Mouse (Mus musculus): ENCODE measurements at regions not wholly inside any gene's neighbourhood (a gene's known extent, or its start where the extent isn't known, plus 50 kb on each side); places are given as distances from the start of the nearest gene placed in this dataset.

DNA sequence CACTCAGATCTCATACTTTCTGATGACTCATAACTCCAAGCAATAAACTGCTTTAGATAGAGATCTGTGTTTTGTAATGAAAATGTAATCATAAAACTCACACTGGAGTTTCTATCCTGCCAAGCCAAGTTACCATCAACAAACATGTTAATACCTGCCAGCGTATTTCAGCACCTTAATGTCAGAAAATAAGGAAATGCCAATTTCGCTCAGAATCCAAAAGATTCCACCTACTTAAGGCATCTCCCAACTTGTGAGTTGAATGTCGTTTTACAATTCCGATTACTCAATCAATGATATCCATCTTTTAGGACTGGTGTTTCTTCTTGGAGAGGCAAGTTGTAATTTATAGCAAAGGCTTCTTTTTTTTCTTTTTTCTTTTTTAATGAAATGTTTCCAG is 850.5 kb downstream of the Epha4 start:
- H3K4me3 ChIP-seq (ENCODE audit: extremely low read depth, insufficient read depth, insufficient read length) = no peak overlapping the region
- no peak for DNase-seq (ENCODE audit: low read depth in 1 of 2, low spot score in 2 of 2)
- H3K27me3 ChIP-seq (ENCODE audit: control insufficient read depth, insufficient read depth, low read length) = no peaks in the 10 kb centered on the region
- no peak overlapping the region for H3K27ac ChIP-seq (ENCODE audit: insufficient read depth, low read length)
- TF ChIP-seq POLR2A (IDR thresholded peaks at IDR 0.05; ENCODE audit: low read depth, low read length) (no peak), CTCF (IDR thresholded peaks at IDR 0.05; ENCODE audit: extremely low read depth, insufficient read depth, insufficient read length, insufficient replicate concordance) (no peak)
- no peaks in the 10 kb centered on the region for H3K4me1 ChIP-seq (ENCODE audit: control insufficient read depth, insufficient read depth, insufficient read length)
- H3K36me3 ChIP-seq (ENCODE audit: control insufficient read depth, insufficient read depth, low read length) = no peaks in the 10 kb centered on the region
- WGBS = 88% methylated on average over 4 of the region's 4 CpGs

DNA sequence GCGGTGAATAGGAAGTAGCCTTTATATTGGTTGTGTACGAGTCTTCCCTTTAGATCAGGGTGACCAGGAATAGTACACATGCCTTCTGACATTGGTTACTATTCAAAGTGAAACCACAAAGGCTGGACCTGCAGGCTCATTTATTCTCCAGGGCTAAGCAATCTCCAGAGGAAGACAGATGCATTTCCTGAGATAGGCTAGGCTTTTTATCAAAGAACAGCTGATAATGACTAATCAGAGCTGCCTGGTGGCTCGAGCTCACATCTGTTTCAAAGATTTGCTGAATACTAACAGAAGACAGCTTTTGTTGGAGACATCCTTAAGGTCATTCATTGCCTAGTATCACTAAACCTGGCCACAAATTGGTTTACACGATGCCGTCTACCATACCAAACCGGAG is 838.1 kb downstream of the Epha4 start:
- Histone ChIP-seq H3K4me3 (ENCODE audit: extremely low read depth, insufficient read depth, insufficient read length) (no peak overlapping the region), H3K36me3 (ENCODE audit: control insufficient read depth, insufficient read depth, low read length) (no peaks in the 10 kb centered on the region), H3K27ac (ENCODE audit: insufficient read depth, low read length) (no peak overlapping the region), H3K4me1 (ENCODE audit: control insufficient read depth, insufficient read depth, insufficient read length) (no peaks in the 10 kb centered on the region), H3K27me3 (ENCODE audit: control insufficient read depth, insufficient read depth, low read length) (no peaks in the 10 kb centered on the region; the same call in 1 of the 2 replicates)
- no peak for DNase-seq (ENCODE audit: low read depth in 1 of 2, low spot score in 2 of 2)
- TF ChIP-seq CTCF (IDR thresholded peaks at IDR 0.05; ENCODE audit: extremely low read depth, insufficient read depth, insufficient read length, insufficient replicate concordance) (no peak), POLR2A (IDR thresholded peaks at IDR 0.05; ENCODE audit: low read depth, low read length) (no peak)
- WGBS = 41% methylated on average over 6 of the region's 6 CpGs

DNA sequence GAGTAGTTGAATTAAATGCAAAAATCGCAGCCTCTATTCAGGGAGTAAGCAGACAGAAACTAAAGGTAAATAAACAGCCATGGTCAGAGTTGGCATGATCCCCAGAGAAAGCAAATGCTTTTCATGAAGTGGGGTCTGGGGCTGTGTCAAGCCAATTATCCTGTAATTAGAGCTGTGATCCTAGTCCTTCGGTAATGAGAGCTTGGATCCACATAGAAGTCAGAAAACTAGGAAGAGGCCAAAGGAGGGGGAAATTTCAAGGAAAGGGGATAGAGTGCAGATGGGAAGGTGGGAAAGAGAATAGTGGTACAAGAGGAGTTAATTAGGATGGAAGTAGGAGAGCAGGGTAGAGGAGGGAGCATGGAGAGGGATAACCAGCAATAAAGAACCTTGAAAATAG is 809.3 kb downstream of the Epha4 start:
- Histone ChIP-seq H3K4me1 (ENCODE audit: control insufficient read depth, insufficient read depth, insufficient read length) (no peaks in the 10 kb centered on the region), H3K36me3 (ENCODE audit: control insufficient read depth, insufficient read depth, low read length) (no peaks in the 10 kb centered on the region), H3K27ac (ENCODE audit: insufficient read depth, low read length) (no peak overlapping the region), H3K4me3 (ENCODE audit: extremely low read depth, insufficient read depth, insufficient read length) (no peak overlapping the region), H3K27me3 (ENCODE audit: control insufficient read depth, insufficient read depth, low read length) (no peaks in the 10 kb centered on the region)
- 82% methylated on average over 2 of the region's 2 CpGs for WGBS
- no peak for DNase-seq (ENCODE audit: low read depth in 1 of 2, low spot score in 2 of 2)
- TF ChIP-seq CTCF (IDR thresholded peaks at IDR 0.05; ENCODE audit: extremely low read depth, insufficient read depth, insufficient read length, insufficient replicate concordance) = no peak
- no peak for TF ChIP-seq POLR2A (IDR thresholded peaks at IDR 0.05; ENCODE audit: low read depth, low read length)

DNA sequence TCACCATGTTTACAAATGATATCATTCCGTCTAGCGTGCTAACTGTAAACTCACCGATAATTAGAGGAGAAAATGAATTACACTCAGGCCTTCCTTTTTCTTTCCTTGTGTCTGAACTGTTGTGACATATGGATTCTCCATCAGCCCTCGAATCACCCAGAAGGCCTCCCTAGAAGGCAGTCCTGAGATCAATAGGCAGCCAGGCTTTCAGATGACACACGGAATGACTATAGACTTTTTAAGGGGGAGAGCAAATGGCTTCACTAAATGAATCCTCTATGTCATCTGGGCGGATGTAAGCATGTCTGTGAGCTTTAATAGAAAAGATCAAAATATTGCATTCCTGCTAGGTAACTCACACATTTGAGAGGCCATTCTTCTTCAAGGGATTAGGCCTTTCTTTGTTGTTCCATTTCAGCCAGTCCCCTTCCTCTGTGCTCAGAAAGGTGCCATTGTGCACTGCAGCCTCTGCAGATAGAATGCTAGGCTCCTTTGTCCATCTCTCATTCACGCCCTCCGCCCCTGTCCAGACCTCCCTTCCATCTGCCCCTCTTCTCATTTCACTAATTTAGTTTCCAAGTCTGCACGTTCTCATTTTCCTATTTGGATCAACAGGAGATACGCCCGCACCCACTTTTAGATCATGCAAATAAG is 797.1 kb downstream of the Epha4 start:
- no peaks in the 10 kb centered on the region for H3K27me3 ChIP-seq (ENCODE audit: control insufficient read depth, insufficient read depth, low read length)
- no peak overlapping the region for H3K4me3 ChIP-seq (ENCODE audit: extremely low read depth, insufficient read depth, insufficient read length)
- DNase-seq (ENCODE audit: low read depth in 1 of 2, low spot score in 2 of 2) = no peak
- no peak overlapping the region for H3K27ac ChIP-seq (ENCODE audit: insufficient read depth, low read length)
- no peak for TF ChIP-seq CTCF (IDR thresholded peaks at IDR 0.05; ENCODE audit: extremely low read depth, insufficient read depth, insufficient read length, insufficient replicate concordance)
- TF ChIP-seq POLR2A (IDR thresholded peaks at IDR 0.05; ENCODE audit: low read depth, low read length) = no peak
- H3K4me1 ChIP-seq (ENCODE audit: control insufficient read depth, insufficient read depth, insufficient read length) = no peaks in the 10 kb centered on the region
- H3K36me3 ChIP-seq (ENCODE audit: control insufficient read depth, insufficient read depth, low read length) = no peaks in the 10 kb centered on the region
- 88% methylated on average over 11 of the region's 11 CpGs for WGBS

DNA sequence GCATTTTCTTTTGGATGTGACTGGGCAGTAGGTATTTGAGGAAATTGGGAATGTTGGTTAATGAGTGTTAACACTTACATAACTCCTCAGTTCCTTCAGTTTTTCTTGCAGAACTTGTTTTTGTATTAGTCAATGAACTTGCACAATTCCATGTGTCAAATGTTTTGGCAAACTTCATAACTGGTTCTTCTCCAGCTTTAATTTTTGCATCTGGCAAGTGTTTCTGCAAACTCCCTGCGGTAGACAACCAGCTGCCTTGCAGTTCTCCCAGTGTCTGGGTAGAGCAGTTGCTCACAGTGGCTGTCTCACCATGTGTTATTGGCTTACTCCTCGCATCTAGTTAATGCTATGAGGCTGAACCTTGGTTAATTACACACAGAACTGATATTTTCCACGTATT is 790.4 kb downstream of the Epha4 start:
- 59% methylated on average over 3 of the region's 3 CpGs for WGBS
- no peaks in the 10 kb centered on the region for H3K27me3 ChIP-seq (ENCODE audit: control insufficient read depth, insufficient read depth, low read length)
- no peak for DNase-seq (ENCODE audit: low read depth in 1 of 2, low spot score in 2 of 2)

DNA sequence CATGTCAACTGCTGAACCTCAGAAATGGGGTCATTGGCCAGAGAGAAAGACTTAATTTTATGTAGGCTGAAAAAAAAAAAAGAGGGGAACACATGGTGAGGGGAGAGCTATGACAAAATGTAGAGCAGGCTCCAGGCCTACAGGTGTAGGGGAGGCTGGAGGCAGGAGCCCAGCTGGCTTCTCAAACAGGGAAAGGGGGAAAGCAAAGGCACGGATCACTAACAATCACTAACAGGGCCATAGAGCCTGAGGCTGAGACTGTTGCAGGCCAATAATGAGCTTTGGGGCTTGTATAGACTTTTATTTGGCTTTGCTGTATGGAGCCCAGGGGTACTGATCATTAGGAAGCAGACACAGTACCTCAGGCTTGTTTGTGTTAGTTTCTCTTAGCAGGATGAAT is 777.9 kb downstream of the Epha4 start:
- no peak overlapping the region for H3K4me3 ChIP-seq (ENCODE audit: extremely low read depth, insufficient read depth, insufficient read length)
- TF ChIP-seq POLR2A (IDR thresholded peaks at IDR 0.05; ENCODE audit: low read depth, low read length) (no peak), CTCF (IDR thresholded peaks at IDR 0.05; ENCODE audit: extremely low read depth, insufficient read depth, insufficient read length, insufficient replicate concordance) (no peak)
- H3K4me1 ChIP-seq (ENCODE audit: control insufficient read depth, insufficient read depth, insufficient read length) = no peaks in the 10 kb centered on the region
- H3K27ac ChIP-seq (ENCODE audit: insufficient read depth, low read length) = no peak overlapping the region
- H3K36me3 ChIP-seq (ENCODE audit: control insufficient read depth, insufficient read depth, low read length) = no peaks in the 10 kb centered on the region
- no peaks in the 10 kb centered on the region for H3K27me3 ChIP-seq (ENCODE audit: control insufficient read depth, insufficient read depth, low read length)
- no peak for DNase-seq (ENCODE audit: low read depth in 1 of 2, low spot score in 2 of 2)
- WGBS = 88% methylated on average over 1 of the region's 1 CpGs

More for the DNA sequence above, 790.4 kb downstream of the Epha4 start:
- H3K4me1 ChIP-seq (ENCODE audit: control insufficient read depth, insufficient read depth, insufficient read length) = no peaks in the 10 kb centered on the region
- H3K27ac ChIP-seq (ENCODE audit: insufficient read depth, low read length) = no peak overlapping the region
- H3K36me3 ChIP-seq (ENCODE audit: control insufficient read depth, insufficient read depth, low read length) = no peaks in the 10 kb centered on the region
- TF ChIP-seq CTCF (IDR thresholded peaks at IDR 0.05; ENCODE audit: extremely low read depth, insufficient read depth, insufficient read length, insufficient replicate concordance) (no peak), POLR2A (IDR thresholded peaks at IDR 0.05; ENCODE audit: low read depth, low read length) (no peak)
- H3K4me3 ChIP-seq (ENCODE audit: extremely low read depth, insufficient read depth, insufficient read length) = no peak overlapping the region

DNA sequence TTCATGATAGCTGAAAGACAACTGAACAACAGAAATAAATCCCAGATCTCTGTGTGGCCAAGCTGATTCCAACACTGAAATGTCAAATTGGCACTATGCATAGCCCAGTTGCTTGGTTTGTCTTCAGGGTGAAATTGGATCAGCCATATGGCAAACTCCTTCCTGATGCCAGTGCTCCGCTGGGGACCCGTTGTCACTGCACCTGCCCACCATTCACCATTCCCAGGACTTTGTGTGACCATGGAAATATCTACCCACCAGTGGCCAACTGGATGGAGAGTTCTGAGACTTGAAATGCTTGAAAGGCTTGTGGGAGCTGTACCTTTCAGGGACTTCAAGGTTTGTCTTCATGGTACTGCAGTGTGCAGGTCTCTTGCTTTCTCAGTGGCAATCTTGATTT is 777.2 kb downstream of the Epha4 start:
- Histone ChIP-seq H3K4me1 (ENCODE audit: control insufficient read depth, insufficient read depth, insufficient read length) (no peaks in the 10 kb centered on the region), H3K36me3 (ENCODE audit: control insufficient read depth, insufficient read depth, low read length) (no peaks in the 10 kb centered on the region), H3K27me3 (ENCODE audit: control insufficient read depth, insufficient read depth, low read length) (no peaks in the 10 kb centered on the region), H3K4me3 (ENCODE audit: extremely low read depth, insufficient read depth, insufficient read length) (no peak overlapping the region), H3K27ac (ENCODE audit: insufficient read depth, low read length) (no peak overlapping the region)
- WGBS = 89% methylated on average over 2 of the region's 2 CpGs
- no peak for TF ChIP-seq POLR2A (IDR thresholded peaks at IDR 0.05; ENCODE audit: low read depth, low read length)
- TF ChIP-seq CTCF (IDR thresholded peaks at IDR 0.05; ENCODE audit: extremely low read depth, insufficient read depth, insufficient read length, insufficient replicate concordance) = no peak
- DNase-seq (ENCODE audit: low read depth in 1 of 2, low spot score in 2 of 2) = no peak

Data from spleen, adult 2 months (tissue).